Mouse (Mus musculus): ENCODE results near the gene Boc. TPM values are rescaled to one million over a fixed set of nuclear protein-coding genes. Genes with fewer than 3 reads are reported as not detected.

Gene Boc
- polyA plus RNA-seq, 1 experiment from 2014 or later: 3.1 TPM

GRCm38 (mm10) chr16:44502895-44503575 is 55.7 kb downstream of the Boc start:
- Histone ChIP-seq H3K36me3 (ENCODE audit: control insufficient read depth, insufficient read depth) (peaks cover 43% of the 10 kb centered on the region), H3K9ac (ENCODE audit: low read depth, low read length) (no peak overlapping the region), H3K9me3 (ENCODE audit: control insufficient read depth) (0 out of 2 replicates have a peak, but pooled peaks cover 5% of the 10 kb centered on the region), H3K27me3 (replicated peaks; ENCODE audit: control insufficient read depth, insufficient read depth, low read length) (no peaks in the 10 kb centered on the region), H3K4me3 (ENCODE audit: low read depth, low read length) (no peak overlapping the region), H3K4me2 (replicated peaks; ENCODE audit: low read depth) (no peak overlapping the region), H3K4me1 (replicated peaks; ENCODE audit: control insufficient read depth, insufficient read depth, low read length) (no peaks in the 10 kb centered on the region), H3K27ac (ENCODE audit: low read depth, low read length) (no peak overlapping the region)
- ATAC-seq: no peak
- 68% methylated on average over 8 of the region's 8 CpGs for WGBS
- TF ChIP-seq CTCF (IDR thresholded peaks at IDR 0.05; ENCODE audit: low read depth): no peak

- no peak overlapping the region for H3K9ac ChIP-seq (ENCODE audit: low read depth, low read length)
- 0 out of 2 replicates have a peak, but pooled peaks cover 5% of the 10 kb centered on the region for H3K9me3 ChIP-seq (ENCODE audit: control insufficient read depth)
- H3K4me2 ChIP-seq (replicated peaks; ENCODE audit: low read depth): no peak overlapping the region
- no peak for ATAC-seq
- peaks cover 46% of the 10 kb centered on the region for H3K36me3 ChIP-seq (ENCODE audit: control insufficient read depth, insufficient read depth)
- 36% methylated on average over 7 of the region's 7 CpGs for WGBS
- no peak for TF ChIP-seq CTCF (IDR thresholded peaks at IDR 0.05; ENCODE audit: low read depth)
- H3K27me3 ChIP-seq (replicated peaks; ENCODE audit: control insufficient read depth, insufficient read depth, low read length): no peaks in the 10 kb centered on the region
- no peak overlapping the region for H3K4me3 ChIP-seq (ENCODE audit: low read depth, low read length)
- no peaks in the 10 kb centered on the region for H3K4me1 ChIP-seq (replicated peaks; ENCODE audit: control insufficient read depth, insufficient read depth, low read length)
- no peak overlapping the region; the same call in 1 of the 2 replicates for H3K27ac ChIP-seq (ENCODE audit: low read depth, low read length)
Measured at GRCm38 (mm10) chr16:44502325-44502724, 56.4 kb downstream of the Boc start.

GRCm38 (mm10) chr16:44501783-44502182 is 56.9 kb downstream of the Boc start:
- Histone ChIP-seq H3K27me3 (replicated peaks; ENCODE audit: control insufficient read depth, insufficient read depth, low read length) (no peaks in the 10 kb centered on the region), H3K9me3 (ENCODE audit: control insufficient read depth) (0 out of 2 replicates have a peak, but pooled peaks cover 5% of the 10 kb centered on the region), H3K4me3 (ENCODE audit: low read depth, low read length) (no peak overlapping the region), H3K4me1 (replicated peaks; ENCODE audit: control insufficient read depth, insufficient read depth, low read length) (no peaks in the 10 kb centered on the region), H3K9ac (ENCODE audit: low read depth, low read length) (no peak overlapping the region), H3K36me3 (ENCODE audit: control insufficient read depth, insufficient read depth) (peaks cover 46% of the 10 kb centered on the region), H3K4me2 (replicated peaks; ENCODE audit: low read depth) (no peak overlapping the region), H3K27ac (ENCODE audit: low read depth, low read length) (no peak overlapping the region)
- WGBS: 91% methylated on average over 10 of the region's 10 CpGs
- TF ChIP-seq CTCF (IDR thresholded peaks at IDR 0.05; ENCODE audit: low read depth): no peak
- ATAC-seq: no peak

- H3K36me3 ChIP-seq (ENCODE audit: control insufficient read depth, insufficient read depth): peaks cover 37% of the 10 kb centered on the region
Measured at GRCm38 (mm10) chr16:44498447-44498846, 60.2 kb downstream of the Boc start.

GRCm38 (mm10) chr16:44496971-44497464 is 61.7 kb downstream of the Boc start:
- H3K9ac ChIP-seq (ENCODE audit: low read depth, low read length): no peak overlapping the region
- no peak overlapping the region for H3K4me3 ChIP-seq (ENCODE audit: low read depth, low read length)
- H3K36me3 ChIP-seq (ENCODE audit: control insufficient read depth, insufficient read depth): peaks cover 26% of the 10 kb centered on the region; the same call in 1 of the 2 replicates
- H3K27ac ChIP-seq (ENCODE audit: low read depth, low read length): no peak overlapping the region
- no peaks in the 10 kb centered on the region for H3K9me3 ChIP-seq (ENCODE audit: control insufficient read depth)
- H3K4me1 ChIP-seq (replicated peaks; ENCODE audit: control insufficient read depth, insufficient read depth, low read length): no peaks in the 10 kb centered on the region
- TF ChIP-seq CTCF (IDR thresholded peaks at IDR 0.05; ENCODE audit: low read depth): no peak
- ATAC-seq: no peak
- H3K4me2 ChIP-seq (replicated peaks; ENCODE audit: low read depth): no peak overlapping the region
- 79% methylated on average over 15 of the region's 15 CpGs for WGBS
- H3K27me3 ChIP-seq (replicated peaks; ENCODE audit: control insufficient read depth, insufficient read depth, low read length): no peaks in the 10 kb centered on the region

More at GRCm38 (mm10) chr16:44498447-44498846, 60.2 kb downstream of the Boc start:
- no peak for ATAC-seq
- H3K4me1 ChIP-seq (replicated peaks; ENCODE audit: control insufficient read depth, insufficient read depth, low read length): no peaks in the 10 kb centered on the region
- no peak overlapping the region for H3K27ac ChIP-seq (ENCODE audit: low read depth, low read length)
- H3K27me3 ChIP-seq (replicated peaks; ENCODE audit: control insufficient read depth, insufficient read depth, low read length): no peaks in the 10 kb centered on the region
- H3K9me3 ChIP-seq (ENCODE audit: control insufficient read depth): no peaks in the 10 kb centered on the region
- H3K4me2 ChIP-seq (replicated peaks; ENCODE audit: low read depth): no peak overlapping the region
- H3K4me3 ChIP-seq (ENCODE audit: low read depth, low read length): no peak overlapping the region
- WGBS: 90% methylated on average over 3 of the region's 3 CpGs
- no peak overlapping the region for H3K9ac ChIP-seq (ENCODE audit: low read depth, low read length)
- TF ChIP-seq CTCF (IDR thresholded peaks at IDR 0.05; ENCODE audit: low read depth): no peak

- no peak for ATAC-seq
- H3K27me3 ChIP-seq (replicated peaks; ENCODE audit: control insufficient read depth, insufficient read depth, low read length): no peaks in the 10 kb centered on the region
- no peak overlapping the region for H3K4me3 ChIP-seq (ENCODE audit: low read depth, low read length)
- 52% methylated on average over 8 of the region's 8 CpGs for WGBS
- no peak overlapping the region for H3K4me2 ChIP-seq (replicated peaks; ENCODE audit: low read depth)
- H3K4me1 ChIP-seq (replicated peaks; ENCODE audit: control insufficient read depth, insufficient read depth, low read length): no peaks in the 10 kb centered on the region
- no peaks in the 10 kb centered on the region for H3K9me3 ChIP-seq (ENCODE audit: control insufficient read depth)
- H3K36me3 ChIP-seq (ENCODE audit: control insufficient read depth, insufficient read depth): peaks cover 11% of the 10 kb centered on the region; the same call in 1 of the 2 replicates
- H3K9ac ChIP-seq (ENCODE audit: low read depth, low read length): no peak overlapping the region
- no peak for TF ChIP-seq CTCF (IDR thresholded peaks at IDR 0.05; ENCODE audit: low read depth)
- H3K27ac ChIP-seq (ENCODE audit: low read depth, low read length): peak overlapping the region; percentile 21; the same call in 1 of the 2 replicates
Measured at GRCm38 (mm10) chr16:44494441-44495108, 64.1 kb downstream of the Boc start.
